Mouse (Mus musculus) limb, embryonic 13.5 days (tissue): Measurements from ENCODE around the gene Angel1. TPM values are rescaled to one million over a fixed set of nuclear protein-coding genes. Genes with fewer than 3 reads are reported as not detected.
A peak's percentile ranks its signal among the peaks of the same experiment; 100 is the strongest.

ENCODE experiments used
- ATAC-seq: fragments of 200-750 bp; cut with Nextera tagmentation; 2 replicates; pipeline ENCODE4 v1.8.0; 2017; ENCODE audit warnings: low read depth, moderate number of reproducible peaks, moderate TSS enrichment; ENCODE audit not compliant: low FRiP score
- H3K27ac ChIP-seq: fragments of 300-500 bp; sonication (generic); 2 replicates; pipeline ENCODE4 v1.5.1; 2015; ENCODE audit warnings: inconsistent platforms, mild to moderate bottlenecking, moderate library complexity
- H3K27me3 ChIP-seq: fragments of 300-500 bp; sonication (generic); 2 replicates; pipeline ENCODE4 v1.6.1; 2015; ENCODE audit warnings: mild to moderate bottlenecking, inconsistent platforms
- H3K36me3 ChIP-seq: fragments of 300-500 bp; sonication (generic); 2 replicates; pipeline ENCODE4 v1.6.1; 2015; ENCODE audit warnings: inconsistent platforms, mild to moderate bottlenecking, moderate library complexity
- H3K4me1 ChIP-seq: fragments of 300-500 bp; sonication (generic); 2 replicates; pipeline ENCODE4 v1.6.1; 2015; ENCODE audit warnings: inconsistent platforms
- H3K4me2 ChIP-seq: fragments of 300-500 bp; sonication (generic); replicated peaks from 2 replicates; pipeline ENCODE4 v1.6.1; 2015; ENCODE audit warnings: inconsistent platforms, mild to moderate bottlenecking, moderate library complexity
- H3K4me3 ChIP-seq: fragments of 300-500 bp; sonication (generic); 2 replicates; pipeline ENCODE4 v1.5.1; 2015; ENCODE audit warnings: moderate library complexity, mild to moderate bottlenecking, inconsistent platforms
- H3K9ac ChIP-seq: fragments of 300-500 bp; sonication (generic); 2 replicates; pipeline ENCODE4 v1.6.1; 2015; ENCODE audit warnings: mild to moderate bottlenecking, inconsistent platforms
- H3K9me3 ChIP-seq: fragments of 300-500 bp; sonication (generic); 2 replicates; pipeline ENCODE4 v1.6.1; 2016; ENCODE audit warnings: inconsistent platforms
- WGBS: fragments of 180-500 bp; shearing (Covaris S2); methylation state at CpG from one replicate; pipeline ENCODE4 v1.1.7; 2015; 5-methylcytosine and 5-hydroxymethylcytosine counted together
- polyA plus RNA-seq: library from polyadenylated mRNA; unstranded; fragments of >200 nt; fragmentation: Nextera tagmentation; extraction: Ambion mirVana; gene quantifications from 2 replicates; pipeline ENCODE4 v1.2.1, GENCODE M21; 2015

Gene Angel1
- polyA plus RNA-seq, 1 experiment from 2014 or later = 11.0 TPM

GRCm38 (mm10) chr12:86668404-86668803, 57.9 kb downstream of the Angel1 start:
- Histone ChIP-seq H3K27ac (no peak overlapping the region), H3K9me3 (no peaks in the 10 kb centered on the region; the same call in 1 of the 2 replicates), H3K9ac (no peak overlapping the region), H3K4me2 (no peak overlapping the region), H3K36me3 (no peaks in the 10 kb centered on the region), H3K4me3 (no peak overlapping the region), H3K27me3 (no peaks in the 10 kb centered on the region; the same call in 1 of the 2 replicates), H3K4me1 (no peaks in the 10 kb centered on the region)
- ATAC-seq = no peak
- WGBS = 98% methylated on average over 2 of the region's 2 CpGs

- no peaks in the 10 kb centered on the region; the same call in 1 of the 2 replicates for H3K27me3 ChIP-seq
- no peak overlapping the region for H3K9ac ChIP-seq
- H3K36me3 ChIP-seq = no peaks in the 10 kb centered on the region
- H3K4me2 ChIP-seq = no peak overlapping the region
- no peaks in the 10 kb centered on the region; the same call in 1 of the 2 replicates for H3K9me3 ChIP-seq
- no peak overlapping the region for H3K4me3 ChIP-seq
- ATAC-seq = no peak
- no peaks in the 10 kb centered on the region for H3K4me1 ChIP-seq
- no peak overlapping the region for H3K27ac ChIP-seq
- WGBS = 63% methylated on average over 3 of the region's 3 CpGs
Measured at GRCm38 (mm10) chr12:86665656-86666055, 60.6 kb downstream of the Angel1 start.

GRCm38 (mm10) chr12:86660466-86660865, 65.8 kb downstream of the Angel1 start:
- Histone ChIP-seq H3K36me3 (no peaks in the 10 kb centered on the region), H3K27ac (no peak overlapping the region), H3K9ac (no peak overlapping the region), H3K27me3 (no peaks in the 10 kb centered on the region; the same call in 1 of the 2 replicates), H3K4me2 (no peak overlapping the region), H3K9me3 (no peaks in the 10 kb centered on the region), H3K4me1 (no peaks in the 10 kb centered on the region), H3K4me3 (no peak overlapping the region)
- ATAC-seq = no peak
- WGBS = 73% methylated on average over 2 of the region's 2 CpGs

GRCm38 (mm10) chr12:86659447-86659968, 66.8 kb downstream of the Angel1 start:
- H3K27ac ChIP-seq = no peak overlapping the region
- H3K4me3 ChIP-seq = no peak overlapping the region
- 37% methylated on average over 6 of the region's 6 CpGs for WGBS
- no peak for ATAC-seq
- no peak overlapping the region for H3K9ac ChIP-seq
- H3K36me3 ChIP-seq = no peaks in the 10 kb centered on the region
- H3K4me1 ChIP-seq = no peaks in the 10 kb centered on the region
- H3K9me3 ChIP-seq = no peaks in the 10 kb centered on the region
- H3K4me2 ChIP-seq = no peak overlapping the region
- peaks cover 3% of the 10 kb centered on the region; the same call in 1 of the 2 replicates for H3K27me3 ChIP-seq

- 67% methylated on average over 4 of the region's 4 CpGs for WGBS
- H3K4me1 ChIP-seq = peaks cover 17% of the 10 kb centered on the region
- no peak overlapping the region for H3K27ac ChIP-seq
- no peak overlapping the region for H3K9ac ChIP-seq
- ATAC-seq = peak; percentile 76
- no peak overlapping the region for H3K4me2 ChIP-seq
- no peak overlapping the region for H3K4me3 ChIP-seq
- peaks cover 6% of the 10 kb centered on the region; the same call in 1 of the 2 replicates for H3K9me3 ChIP-seq
- peaks cover 8% of the 10 kb centered on the region; the same call in 1 of the 2 replicates for H3K27me3 ChIP-seq
- no peaks in the 10 kb centered on the region for H3K36me3 ChIP-seq
Measured at GRCm38 (mm10) chr12:86652570-86653041, 73.7 kb downstream of the Angel1 start.

GRCm38 (mm10) chr12:86651301-86651860, 74.9 kb downstream of the Angel1 start:
- WGBS = 87% methylated on average over 8 of the region's 8 CpGs
- Histone ChIP-seq H3K9me3 (peaks cover 6% of the 10 kb centered on the region; the same call in 1 of the 2 replicates), H3K27me3 (peaks cover 8% of the 10 kb centered on the region; the same call in 1 of the 2 replicates), H3K4me1 (peaks cover 29% of the 10 kb centered on the region), H3K4me3 (no peak overlapping the region), H3K9ac (no peak overlapping the region), H3K36me3 (no peaks in the 10 kb centered on the region), H3K4me2 (no peak overlapping the region), H3K27ac (no peak overlapping the region)
- ATAC-seq = no peak

Other genes with a start within 250 kb of the Angel1 start
- 13.2 and 13.9 TPM in 2 replicates for gene Vash1, start 47.8 kb downstream of the Angel1 start, polyA plus RNA-seq
- gene Lrrc74a, start 7.9 kb upstream of the Angel1 start, polyA plus RNA-seq = not detected in 2 replicates
- gene Irf2bpl, start 158.3 kb upstream of the Angel1 start, polyA plus RNA-seq = 39.2 and 41.2 TPM in 2 replicates
- gene Cipc, start 220.6 kb upstream of the Angel1 start, polyA plus RNA-seq = 23.6 and 24.7 TPM in 2 replicates